Mouse (Mus musculus) C2C12 (cell line): ENCODE measurements around the gene Phgdh.

Experiments used
- CEBPB ChIP-seq: IDR thresholded peaks from one replicate; pipeline ENCODE4 v1.6.1; 2011; ENCODE audit warnings: low read depth, mild to moderate bottlenecking, control low read depth, moderate library complexity
- CTCF ChIP-seq: IDR thresholded peaks from one replicate; pipeline ENCODE4 v1.5.1; 2011; ENCODE audit not compliant: control insufficient read depth, insufficient read depth, insufficient read length
- FOSL1 ChIP-seq: IDR thresholded peaks from one replicate; pipeline ENCODE4 v1.8.0; 2011; ENCODE audit warnings: mild to moderate bottlenecking, low read length; ENCODE audit not compliant: poor library complexity, insufficient read depth, severe bottlenecking
- MAX ChIP-seq: IDR thresholded peaks from one replicate; pipeline ENCODE4 v1.6.1; 2011; ENCODE audit warnings: mild to moderate bottlenecking, control low read depth
- USF1 ChIP-seq: IDR thresholded peaks from one replicate; pipeline ENCODE4 v1.6.1; 2011; ENCODE audit warnings: low read depth, mild to moderate bottlenecking, control low read depth, moderate library complexity

DNA sequence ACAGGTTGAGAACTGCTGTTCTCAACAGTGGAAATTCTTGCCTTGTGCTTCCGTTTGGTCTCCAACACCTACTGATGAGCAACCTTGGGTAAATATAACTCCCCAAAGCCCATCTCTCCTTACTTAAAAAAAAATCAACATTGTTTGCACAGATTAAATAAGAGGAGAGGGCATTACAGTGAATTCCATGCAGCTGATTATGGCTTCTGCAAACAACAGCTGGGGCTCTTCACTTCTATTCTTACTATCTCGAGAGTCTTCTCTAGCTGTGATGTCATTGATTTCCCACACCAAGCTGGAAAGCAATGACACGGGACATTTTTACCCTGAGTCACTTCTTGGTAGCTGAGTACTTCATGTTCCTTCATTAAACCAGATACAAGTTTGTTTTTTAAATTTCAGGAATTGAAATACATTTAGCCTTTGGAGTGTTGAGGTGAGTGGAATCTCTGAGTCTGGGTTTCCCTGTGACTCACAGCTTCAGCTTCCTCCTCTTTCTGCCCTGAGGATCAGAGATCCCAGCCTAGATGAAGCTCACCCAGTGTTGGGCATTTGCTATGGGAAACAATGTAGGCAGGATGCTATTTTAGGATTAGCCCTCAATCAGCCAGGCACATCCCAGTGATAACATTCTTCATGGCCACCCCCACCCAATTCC, 34.4 kb upstream of the Phgdh start:
- no peak for TF ChIP-seq CTCF
- no peak for TF ChIP-seq USF1
- peak; percentile 18 for TF ChIP-seq FOSL1
- peak; percentile 58 for TF ChIP-seq MAX
- TF ChIP-seq CEBPB, result no peak
